Mouse (Mus musculus) thymus, postnatal 25 days (tissue): ENCODE measurements around the gene Slco3a1.

ENCODE experiments used
- DNase-seq: peaks from one replicate; pipeline ENCODE4 v3.0.0; 2022

Slco3a1 gene

GRCm38 (mm10) chr7:74527689-74528088, 26.9 kb downstream of the Slco3a1 start:
- DNase-seq: no peak

- DNase-seq: no peak
Observed at GRCm38 (mm10) chr7:74526030-74526429, 28.6 kb downstream of the Slco3a1 start.

- no peak for DNase-seq
Observed at GRCm38 (mm10) chr7:74525586-74525985, 29.0 kb downstream of the Slco3a1 start.

GRCm38 (mm10) chr7:74524188-74524971, 30.2 kb downstream of the Slco3a1 start:
- DNase-seq: no peak

- DNase-seq: no peak
Observed at GRCm38 (mm10) chr7:74523086-74523485, 31.5 kb downstream of the Slco3a1 start.

- no peak for DNase-seq
Observed at GRCm38 (mm10) chr7:74522260-74522659, 32.3 kb downstream of the Slco3a1 start.

- DNase-seq: no peak
Observed at GRCm38 (mm10) chr7:74519386-74519785, 35.2 kb downstream of the Slco3a1 start.

- no peak for DNase-seq
Observed at GRCm38 (mm10) chr7:74518776-74519175, 35.8 kb downstream of the Slco3a1 start.

GRCm38 (mm10) chr7:74518255-74518654, 36.3 kb downstream of the Slco3a1 start:
- DNase-seq: no peak

GRCm38 (mm10) chr7:74510676-74511075, 43.9 kb downstream of the Slco3a1 start:
- no peak for DNase-seq

- DNase-seq: no peak
Observed at GRCm38 (mm10) chr7:74508205-74508604, 46.4 kb downstream of the Slco3a1 start.

GRCm38 (mm10) chr7:74506856-74507255, 47.7 kb downstream of the Slco3a1 start:
- DNase-seq: no peak

GRCm38 (mm10) chr7:74505635-74506034, 48.9 kb downstream of the Slco3a1 start:
- no peak for DNase-seq

GRCm38 (mm10) chr7:74501187-74501586, 53.4 kb downstream of the Slco3a1 start:
- DNase-seq: no peak

- no peak for DNase-seq
Observed at GRCm38 (mm10) chr7:74499470-74499869, 55.1 kb downstream of the Slco3a1 start.

GRCm38 (mm10) chr7:74498266-74498980, 56.2 kb downstream of the Slco3a1 start:
- DNase-seq: no peak

- peak; percentile 22 for DNase-seq
Observed at GRCm38 (mm10) chr7:74497203-74497602, 57.4 kb downstream of the Slco3a1 start.

GRCm38 (mm10) chr7:74495451-74495850, 59.1 kb downstream of the Slco3a1 start:
- DNase-seq: peak; percentile 45

GRCm38 (mm10) chr7:74493775-74494174, 60.8 kb downstream of the Slco3a1 start:
- no peak for DNase-seq

- DNase-seq: no peak
Observed at GRCm38 (mm10) chr7:74491683-74492355, 62.8 kb downstream of the Slco3a1 start.

- no peak for DNase-seq
Observed at GRCm38 (mm10) chr7:74488141-74488540, 66.4 kb downstream of the Slco3a1 start.

- DNase-seq: no peak
Observed at GRCm38 (mm10) chr7:74487727-74488126, 66.9 kb downstream of the Slco3a1 start.

GRCm38 (mm10) chr7:74486083-74486482, 68.5 kb downstream of the Slco3a1 start:
- no peak for DNase-seq

GRCm38 (mm10) chr7:74485669-74486068, 68.9 kb downstream of the Slco3a1 start:
- no peak for DNase-seq
